Mouse (Mus musculus) limb, embryonic 15.5 days (tissue): Measurements from ENCODE around the gene Zbtb39. TPM values are rescaled to one million over a fixed set of nuclear protein-coding genes. Genes with fewer than 3 reads are reported as not detected.

Experiments
- ATAC-seq: fragments of 200-750 bp; cut with Nextera tagmentation; 2 replicates; pipeline ENCODE4 v1.8.0; 2017; ENCODE audit warnings: low read depth, moderate TSS enrichment; ENCODE audit not compliant: insufficient number of reproducible peaks, low FRiP score, low TSS enrichment
- H3K27ac ChIP-seq: fragments of 300-500 bp; sonication (generic); 2 replicates; pipeline ENCODE4 v1.5.1; 2015; ENCODE audit warnings: moderate library complexity, mild to moderate bottlenecking, inconsistent platforms
- H3K27me3 ChIP-seq: fragments of 300-500 bp; sonication (generic); 2 replicates; pipeline ENCODE4 v1.6.1; 2015; ENCODE audit warnings: inconsistent platforms
- H3K36me3 ChIP-seq: fragments of 300-500 bp; sonication (generic); 2 replicates; pipeline ENCODE4 v1.6.1; 2015; ENCODE audit warnings: inconsistent platforms
- H3K4me1 ChIP-seq: fragments of 300-500 bp; sonication (generic); 2 replicates; pipeline ENCODE4 v1.6.1; 2015; ENCODE audit warnings: inconsistent platforms
- H3K4me2 ChIP-seq: fragments of 300-500 bp; sonication (generic); 2 replicates; pipeline ENCODE4 v1.6.1; 2015; ENCODE audit warnings: mild to moderate bottlenecking, inconsistent platforms
- H3K4me3 ChIP-seq: fragments of 300-500 bp; sonication (generic); 2 replicates; pipeline ENCODE4 v1.5.1; 2015; ENCODE audit warnings: mild to moderate bottlenecking, inconsistent platforms
- H3K9ac ChIP-seq: fragments of 300-500 bp; sonication (generic); 2 replicates; pipeline ENCODE4 v1.6.1; 2015; ENCODE audit warnings: inconsistent platforms
- H3K9me3 ChIP-seq: fragments of 300-500 bp; sonication (generic); 2 replicates; pipeline ENCODE4 v1.6.1; 2016; ENCODE audit warnings: inconsistent platforms
- WGBS: fragments of 180-500 bp; shearing (Covaris S2); methylation state at CpG from one replicate; pipeline ENCODE4 v1.1.7; 2015; 5-methylcytosine and 5-hydroxymethylcytosine counted together
- polyA plus RNA-seq: library from polyadenylated mRNA; unstranded; fragments of >200 nt; fragmentation: Nextera tagmentation; extraction: Ambion mirVana; gene quantifications from 2 replicates; pipeline ENCODE4 v1.2.1, GENCODE M21; 2015

Gene Zbtb39
- 2.4 and 2.8 TPM in 2 replicates for polyA plus RNA-seq

DNA sequence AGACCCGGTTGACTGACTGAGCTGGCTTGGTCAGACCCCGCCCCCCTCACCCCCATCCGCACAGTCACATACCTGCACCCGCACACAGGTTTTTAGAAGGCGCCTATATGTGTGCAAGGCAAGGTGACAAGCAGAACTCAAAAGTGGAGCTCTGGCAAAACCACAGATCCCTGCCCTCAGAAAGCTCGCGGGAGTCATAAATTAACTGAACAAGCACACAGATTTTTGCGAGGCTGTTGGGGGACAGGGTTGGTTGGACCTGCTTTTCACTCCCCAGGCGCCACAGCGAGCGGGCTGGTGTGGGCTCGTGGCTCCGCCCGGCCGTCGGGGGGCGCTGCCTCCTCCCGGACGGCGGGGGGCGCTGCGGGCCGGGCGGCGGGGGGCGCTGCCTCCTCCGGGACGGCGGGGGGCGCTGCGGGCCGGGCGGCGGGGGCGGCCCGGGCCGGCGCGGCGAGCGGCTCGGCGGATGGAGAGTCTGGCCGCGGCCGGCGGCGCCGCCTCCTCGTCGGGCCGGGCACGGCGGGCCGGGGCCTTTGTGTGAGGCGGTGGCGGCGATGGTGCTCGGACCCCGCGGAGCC lies at the start of gene Zbtb39:
TSS of gene Zbtb39 (plus strand) at position 456 of the 578 bp plus-strand sequence.
- peak; percentile 74 for ATAC-seq
- WGBS: under 1% methylated on average over 47 of the region's 61 CpGs
- peak within 1 kb of the TSS; percentile 68 for H3K4me2 ChIP-seq

GRCm38 (mm10) chr10:127691053-127691452 lies 48.3 kb upstream of the Zbtb39 start:
- H3K4me2 ChIP-seq: no peak overlapping the region
- H3K4me1 ChIP-seq: no peaks in the 10 kb centered on the region
- H3K27me3 ChIP-seq: no peaks in the 10 kb centered on the region
- no peak for ATAC-seq
- 19% methylated on average over 1 of the region's 1 CpGs for WGBS
- H3K36me3 ChIP-seq: peaks cover 48% of the 10 kb centered on the region
- no peak overlapping the region for H3K27ac ChIP-seq
- H3K9ac ChIP-seq: no peak overlapping the region
- H3K9me3 ChIP-seq: no peaks in the 10 kb centered on the region
- H3K4me3 ChIP-seq: no peak overlapping the region

More for the DNA sequence above, at the start of gene Zbtb39:
- Histone ChIP-seq H3K9me3 (no peaks in the 10 kb centered on the region), H3K27ac (peak within 1 kb of the TSS; percentile 85), H3K9ac (peak within 1 kb of the TSS; percentile 92), H3K27me3 (no peaks in the 10 kb centered on the region), H3K4me1 (peaks cover 22% of the 10 kb centered on the region), H3K36me3 (peaks cover 30% of the 10 kb centered on the region), H3K4me3 (peak within 1 kb of the TSS; percentile 98)

- H3K36me3 ChIP-seq: peaks cover 70% of the 10 kb centered on the region
These were observed 44.7 kb upstream of the Zbtb39 start for GRCm38 (mm10) chr10:127694636-127695035.

GRCm38 (mm10) chr10:127695775-127696174 lies 43.6 kb upstream of the Zbtb39 start:
- 94% methylated on average over 7 of the region's 7 CpGs for WGBS
- H3K27ac ChIP-seq: no peak overlapping the region

More at GRCm38 (mm10) chr10:127694636-127695035, 44.7 kb upstream of the Zbtb39 start:
- H3K27ac ChIP-seq: no peak overlapping the region
- no peak overlapping the region for H3K9ac ChIP-seq
- no peak for ATAC-seq
- H3K27me3 ChIP-seq: no peaks in the 10 kb centered on the region
- H3K9me3 ChIP-seq: no peaks in the 10 kb centered on the region
- 53% methylated on average over 2 of the region's 2 CpGs for WGBS
- no peaks in the 10 kb centered on the region for H3K4me1 ChIP-seq
- H3K4me3 ChIP-seq: no peak overlapping the region
- no peak overlapping the region for H3K4me2 ChIP-seq

DNA sequence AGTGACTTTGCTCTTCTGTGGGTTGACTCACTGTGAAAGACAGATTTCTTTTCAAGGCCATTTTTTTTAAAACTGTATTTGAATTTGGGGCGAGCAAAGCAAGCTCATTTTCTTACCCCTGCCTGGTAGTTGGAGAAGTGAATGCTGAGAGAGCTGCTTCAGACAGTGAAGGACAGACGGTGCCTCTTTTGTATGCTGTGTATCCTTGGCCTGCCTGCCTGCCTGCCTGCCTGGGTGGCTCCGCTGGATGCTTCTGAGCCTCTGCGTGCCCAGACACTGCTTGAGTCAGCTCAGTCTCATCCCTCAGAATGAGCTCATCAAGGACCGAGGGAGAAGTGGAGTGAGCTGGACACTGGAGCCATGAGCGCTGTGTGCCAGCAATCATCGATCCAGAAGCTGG lies 40.4 kb upstream of the Zbtb39 start:
- H3K27me3 ChIP-seq: no peaks in the 10 kb centered on the region
- H3K9me3 ChIP-seq: no peaks in the 10 kb centered on the region
- no peak overlapping the region for H3K4me3 ChIP-seq
- ATAC-seq: no peak
- H3K4me1 ChIP-seq: no peaks in the 10 kb centered on the region
- WGBS: 92% methylated on average over 7 of the region's 7 CpGs
- no peak overlapping the region for H3K27ac ChIP-seq
- no peak overlapping the region for H3K4me2 ChIP-seq
- no peak overlapping the region for H3K9ac ChIP-seq
- H3K36me3 ChIP-seq: peaks cover 48% of the 10 kb centered on the region

More at GRCm38 (mm10) chr10:127695775-127696174, 43.6 kb upstream of the Zbtb39 start:
- H3K4me2 ChIP-seq: no peak overlapping the region
- peaks cover 66% of the 10 kb centered on the region for H3K36me3 ChIP-seq
- ATAC-seq: no peak
- H3K9me3 ChIP-seq: no peaks in the 10 kb centered on the region
- no peak overlapping the region for H3K9ac ChIP-seq
- no peaks in the 10 kb centered on the region for H3K27me3 ChIP-seq
- H3K4me3 ChIP-seq: no peak overlapping the region
- no peaks in the 10 kb centered on the region for H3K4me1 ChIP-seq

GRCm38 (mm10) chr10:127703299-127703698 lies 36.0 kb upstream of the Zbtb39 start:
- Histone ChIP-seq H3K4me2 (no peak overlapping the region), H3K9ac (no peak overlapping the region), H3K27ac (no peak overlapping the region), H3K27me3 (no peaks in the 10 kb centered on the region), H3K36me3 (peaks cover 12% of the 10 kb centered on the region; the same call in 1 of the 2 replicates), H3K9me3 (no peaks in the 10 kb centered on the region), H3K4me1 (no peaks in the 10 kb centered on the region), H3K4me3 (no peak overlapping the region)
- ATAC-seq: no peak
- WGBS: 35% methylated on average over 4 of the region's 4 CpGs

- WGBS: 51% methylated on average over 2 of the region's 2 CpGs
- Histone ChIP-seq H3K4me2 (no peak overlapping the region), H3K27ac (no peak overlapping the region), H3K27me3 (no peaks in the 10 kb centered on the region), H3K36me3 (peaks cover 8% of the 10 kb centered on the region; the same call in 1 of the 2 replicates), H3K9me3 (no peaks in the 10 kb centered on the region), H3K4me3 (no peak overlapping the region), H3K9ac (no peak overlapping the region), H3K4me1 (no peaks in the 10 kb centered on the region)
- ATAC-seq: no peak
These were observed 35.0 kb upstream of the Zbtb39 start for GRCm38 (mm10) chr10:127704293-127704692.

GRCm38 (mm10) chr10:127704766-127705220 lies 34.5 kb upstream of the Zbtb39 start, which contains the start of gene Myo1a:
Myo1a (plus strand) TSS chr10:127705170.
- Histone ChIP-seq H3K4me3 (no peak within 1 kb of the TSS), H3K27me3 (no peaks in the 10 kb centered on the region), H3K4me1 (no peaks in the 10 kb centered on the region), H3K4me2 (no peak within 1 kb of the TSS), H3K9ac (no peak within 1 kb of the TSS), H3K36me3 (peaks cover 5% of the 10 kb centered on the region; the same call in 1 of the 2 replicates), H3K9me3 (no peaks in the 10 kb centered on the region), H3K27ac (no peak within 1 kb of the TSS)
- ATAC-seq: no peak
- 64% methylated on average over 2 of the region's 2 CpGs for WGBS

GRCm38 (mm10) chr10:127705783-127706182 lies 33.6 kb upstream of the Zbtb39 start:
- no peaks in the 10 kb centered on the region for H3K36me3 ChIP-seq
- no peak overlapping the region for H3K27ac ChIP-seq
- no peaks in the 10 kb centered on the region for H3K4me1 ChIP-seq
- no peaks in the 10 kb centered on the region for H3K9me3 ChIP-seq
- no peak overlapping the region for H3K4me3 ChIP-seq
- ATAC-seq: no peak
- no peaks in the 10 kb centered on the region for H3K27me3 ChIP-seq
- H3K4me2 ChIP-seq: no peak overlapping the region
- no peak overlapping the region for H3K9ac ChIP-seq
- WGBS: 94% methylated on average over 4 of the region's 4 CpGs

DNA sequence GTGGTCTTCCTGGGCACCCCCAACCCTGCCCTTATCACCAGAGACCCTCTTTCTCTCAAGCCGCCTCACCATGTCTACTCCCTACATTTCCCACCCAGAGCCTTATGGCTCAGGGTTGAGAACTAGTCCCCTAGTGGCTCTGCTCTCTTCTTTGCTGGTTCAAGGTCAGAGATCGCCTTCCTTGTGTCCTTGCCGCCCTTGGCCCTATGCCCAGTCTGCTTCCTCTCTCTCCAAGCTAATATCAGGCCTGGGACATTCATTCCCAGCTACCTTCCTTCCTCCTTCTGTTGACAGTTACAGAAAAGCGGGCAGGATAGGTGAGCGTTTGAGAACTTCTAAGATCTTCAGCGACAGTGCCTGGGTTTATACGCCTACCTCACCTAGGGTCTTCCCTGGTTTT lies 31.6 kb upstream of the Zbtb39 start:
- H3K4me2 ChIP-seq: no peak overlapping the region
- no peak overlapping the region for H3K4me3 ChIP-seq
- no peak overlapping the region for H3K27ac ChIP-seq
- no peaks in the 10 kb centered on the region for H3K9me3 ChIP-seq
- no peaks in the 10 kb centered on the region for H3K36me3 ChIP-seq
- no peak for ATAC-seq
- WGBS: 86% methylated on average over 7 of the region's 7 CpGs
- H3K4me1 ChIP-seq: 0 out of 2 replicates have a peak, but pooled peaks cover 3% of the 10 kb centered on the region
- H3K9ac ChIP-seq: no peak overlapping the region
- H3K27me3 ChIP-seq: no peaks in the 10 kb centered on the region

- Histone ChIP-seq H3K4me2 (no peak overlapping the region), H3K27me3 (no peaks in the 10 kb centered on the region), H3K4me1 (0 out of 2 replicates have a peak, but pooled peaks cover 3% of the 10 kb centered on the region), H3K27ac (no peak overlapping the region), H3K36me3 (no peaks in the 10 kb centered on the region), H3K9me3 (no peaks in the 10 kb centered on the region), H3K4me3 (no peak overlapping the region), H3K9ac (no peak overlapping the region)
- no peak for ATAC-seq
- WGBS: 78% methylated on average over 3 of the region's 3 CpGs
These were observed 30.4 kb upstream of the Zbtb39 start for GRCm38 (mm10) chr10:127708850-127709370.

- Histone ChIP-seq H3K36me3 (no peaks in the 10 kb centered on the region; the same call in 1 of the 2 replicates), H3K27ac (no peak overlapping the region), H3K4me1 (0 out of 2 replicates have a peak, but pooled peaks cover 3% of the 10 kb centered on the region), H3K27me3 (no peaks in the 10 kb centered on the region), H3K4me2 (no peak overlapping the region), H3K4me3 (no peak overlapping the region), H3K9ac (no peak overlapping the region), H3K9me3 (no peaks in the 10 kb centered on the region)
- 70% methylated on average over 13 of the region's 13 CpGs for WGBS
- no peak for ATAC-seq
These were observed 29.0 kb upstream of the Zbtb39 start for GRCm38 (mm10) chr10:127710331-127710730.
